Mouse (Mus musculus) cerebellum, adult 2 months (tissue): ENCODE results near the gene Cir1.
A peak's percentile ranks its signal among the peaks of the same experiment; 100 is the strongest.

Experiments
- CTCF ChIP-seq: fragments of 200-500 bp; IDR thresholded peaks from 2 replicates; pipeline ENCODE4 v1.5.1; 2011; ENCODE audit warnings: low read depth, mild to moderate bottlenecking, control low read depth, low read length, moderate library complexity, borderline replicate concordance; ENCODE audit not compliant: insufficient read depth
- POLR2A ChIP-seq: fragments of 200-500 bp; IDR thresholded peaks from 2 replicates; pipeline ENCODE4 v1.6.1; 2011; ENCODE audit warnings: low read length, control low read depth, borderline replicate concordance; ENCODE audit not compliant: insufficient read depth

- TF ChIP-seq POLR2A (no peak), CTCF (peak; percentile 92)
Measured at GRCm38 (mm10) chr2:73278131-73278854, 34.2 kb downstream of the Cir1 start.
